Mouse (Mus musculus) brain, embryonic 14.5 days (tissue): ENCODE measurements around the gene Bcl11a.

ENCODE experiments used
- CTCF ChIP-seq: fragments of 200-500 bp; IDR thresholded peaks from 2 replicates; pipeline ENCODE4 v1.5.1; 2012; ENCODE audit warnings: inconsistent platforms, mild to moderate bottlenecking, moderate library complexity, borderline replicate concordance; ENCODE audit not compliant: insufficient read depth, insufficient read length; ENCODE audit errors: extremely low read depth
- POLR2A ChIP-seq: fragments of 200-500 bp; IDR thresholded peaks from 2 replicates; pipeline ENCODE4 v1.6.1; 2012; ENCODE audit warnings: mild to moderate bottlenecking, inconsistent platforms, borderline replicate concordance; ENCODE audit not compliant: poor library complexity, insufficient read depth, insufficient read length, severe bottlenecking; ENCODE audit errors: extremely low read depth

DNA sequence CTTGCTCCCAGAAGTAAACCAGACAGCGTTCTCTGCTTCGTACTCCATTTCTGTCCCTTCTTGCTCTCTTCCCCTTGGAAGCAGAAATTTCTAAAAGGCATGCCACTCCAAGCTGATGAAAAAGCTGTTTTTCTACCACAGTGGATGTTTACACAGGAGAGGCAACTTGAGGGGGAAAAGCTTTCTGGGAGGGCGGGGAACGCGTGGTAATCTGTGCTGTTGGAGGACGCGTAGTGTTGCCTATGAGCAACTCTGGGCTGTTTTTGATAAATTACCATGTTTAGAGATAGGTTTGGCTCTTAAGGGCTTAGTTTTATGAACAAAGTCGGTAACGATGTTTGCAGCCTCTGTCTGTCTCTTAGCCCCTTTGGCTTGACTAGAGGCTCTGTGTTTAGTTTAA lies 17.4 kb downstream of the Bcl11a start:
- TF ChIP-seq CTCF, result no peak
- no peak for TF ChIP-seq POLR2A
